Mouse (Mus musculus) ovary, postnatal 36 days (tissue): ENCODE results near the gene Btbd9.

Experiments used
- DNase-seq: peaks from one replicate; pipeline ENCODE4 v3.0.0; 2022; ENCODE audit warnings: low spot score, mixed read lengths

Gene Btbd9

DNA sequence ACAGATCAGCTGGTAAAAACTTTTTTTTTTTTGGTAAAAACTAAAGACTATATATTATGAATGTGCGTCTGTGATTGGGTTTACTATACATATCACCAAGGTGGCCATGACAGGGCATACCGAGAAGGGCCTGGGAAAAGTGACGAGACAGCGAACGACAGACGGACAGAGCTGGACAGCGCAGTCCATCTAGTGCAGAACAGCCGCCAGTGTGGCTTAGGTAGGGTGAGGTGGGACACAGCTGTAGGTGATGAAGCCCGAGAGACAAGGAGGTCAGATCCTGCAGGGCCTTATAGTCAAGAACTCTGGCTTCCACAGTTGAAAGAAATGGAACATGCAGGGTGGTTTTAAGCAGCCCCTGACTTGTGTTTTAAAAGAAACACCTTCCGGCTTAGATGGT, 94.9 kb downstream of the Btbd9 start:
- no peak for DNase-seq

DNA sequence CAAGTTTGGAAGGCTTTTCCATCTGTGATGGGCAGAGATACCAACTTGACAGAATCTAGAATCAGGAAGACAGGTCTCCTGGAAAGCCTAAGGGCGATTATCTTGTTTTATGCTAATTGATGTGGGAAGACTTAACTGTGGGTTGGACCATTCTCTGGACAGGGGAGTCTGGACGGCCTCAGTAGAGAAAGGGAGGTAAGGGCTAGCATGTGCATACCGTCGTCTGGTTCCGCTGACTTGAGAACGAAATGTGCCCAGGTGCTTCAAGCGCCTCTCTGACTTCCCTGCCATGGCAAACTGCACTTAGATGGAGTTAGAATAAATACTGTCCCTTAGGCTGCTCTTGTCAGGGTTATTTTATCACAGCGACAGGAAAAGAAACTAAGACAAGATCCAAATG, 95.9 kb downstream of the Btbd9 start:
- DNase-seq: no peak

DNA sequence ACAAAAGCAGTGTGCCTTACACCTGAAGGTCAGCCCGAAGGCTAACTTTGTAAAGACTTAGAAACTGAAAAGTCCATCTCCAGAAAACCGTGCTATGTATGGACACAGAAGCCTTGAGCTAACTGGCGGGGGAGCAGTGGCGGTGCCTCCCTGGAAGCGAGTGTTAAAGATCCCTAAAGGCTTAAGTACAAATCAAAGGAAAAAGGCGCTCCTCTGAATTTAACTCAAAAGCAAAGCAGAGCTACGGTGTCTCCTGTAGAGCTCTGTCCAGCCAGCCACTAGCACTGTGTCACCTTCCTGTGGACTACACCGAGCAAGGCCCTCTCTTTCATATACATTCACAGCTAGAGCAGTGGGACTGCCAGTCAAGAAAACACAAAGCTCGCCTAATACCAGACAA, 98.1 kb downstream of the Btbd9 start:
- DNase-seq: no peak

DNA sequence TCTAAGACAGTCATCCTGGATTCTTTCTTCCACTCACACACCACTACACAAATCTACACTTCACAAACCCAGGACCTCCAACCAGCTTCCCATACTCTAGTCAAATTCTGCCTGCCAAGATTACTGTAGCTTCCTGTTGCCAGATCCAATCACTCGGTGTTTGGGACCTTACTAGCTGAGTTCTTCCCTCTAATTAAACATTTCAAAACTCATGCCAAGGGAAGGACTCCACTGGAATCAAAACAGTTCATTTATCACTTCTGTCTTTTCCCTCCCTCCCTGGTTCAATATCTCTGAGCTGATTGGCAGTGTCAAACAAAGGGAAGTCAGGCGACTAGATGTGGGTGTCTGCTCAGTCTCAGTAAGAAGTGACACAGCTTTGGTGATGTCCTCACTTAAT, 101.7 kb downstream of the Btbd9 start:
- no peak for DNase-seq

DNA sequence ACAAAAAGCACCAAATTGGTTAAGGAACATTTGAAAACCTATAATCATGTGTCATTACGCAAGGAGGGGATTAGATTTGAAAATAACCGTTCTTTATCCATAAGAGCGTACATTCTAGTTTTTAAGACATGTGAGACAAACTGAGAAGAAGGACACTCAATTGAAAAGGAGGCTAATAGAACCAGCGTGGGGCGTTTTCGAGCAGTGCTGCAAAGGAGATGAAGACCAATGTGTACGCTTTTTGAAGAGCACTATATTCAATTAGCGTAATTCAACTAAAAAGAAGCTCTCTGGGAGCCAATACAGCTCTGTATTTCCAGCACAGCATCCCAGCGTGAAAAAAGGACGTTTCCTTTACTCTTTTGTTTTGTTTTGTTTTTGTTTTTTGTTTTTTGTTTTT, 103.5 kb downstream of the Btbd9 start:
- DNase-seq: no peak

DNA sequence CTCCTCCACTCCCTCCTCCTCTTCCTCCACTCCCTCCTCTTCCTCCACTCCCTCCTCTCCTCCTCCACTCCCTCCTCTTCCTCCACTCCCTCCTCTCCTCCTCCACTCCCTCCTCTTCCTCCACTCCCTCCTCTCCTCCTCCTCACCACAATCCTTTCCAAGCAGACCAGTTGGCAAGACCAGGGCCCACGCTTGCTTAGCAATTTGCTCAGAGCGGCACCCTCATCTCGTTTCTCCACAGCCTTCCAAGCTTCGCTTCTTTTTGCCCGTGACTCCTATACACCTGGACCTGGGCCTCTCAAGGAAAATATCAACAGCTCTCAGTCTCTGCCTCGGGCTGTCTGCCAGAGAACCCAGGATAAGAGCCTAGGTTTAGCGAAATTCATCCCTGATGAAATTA, 104.8 kb downstream of the Btbd9 start:
- no peak for DNase-seq

DNA sequence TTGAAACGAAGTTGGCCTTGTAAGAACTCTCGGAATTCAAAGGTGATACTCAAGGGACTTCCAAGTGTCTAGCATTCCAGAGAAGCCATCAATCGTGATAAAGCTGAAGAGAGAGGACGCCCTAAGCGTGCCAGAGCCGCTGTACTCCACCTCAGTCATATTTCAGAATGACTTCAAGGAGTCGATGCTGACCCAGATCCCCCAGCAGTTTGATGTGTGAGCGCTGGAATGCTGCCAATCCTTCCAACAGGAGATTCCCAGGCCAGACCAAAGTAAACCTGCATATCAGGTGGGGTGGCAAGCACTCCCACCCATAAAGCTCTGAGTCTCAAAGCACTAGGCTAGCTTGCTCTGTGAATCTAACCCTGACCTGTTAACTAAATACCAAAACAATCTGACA, 105.5 kb downstream of the Btbd9 start:
- no peak for DNase-seq

DNA sequence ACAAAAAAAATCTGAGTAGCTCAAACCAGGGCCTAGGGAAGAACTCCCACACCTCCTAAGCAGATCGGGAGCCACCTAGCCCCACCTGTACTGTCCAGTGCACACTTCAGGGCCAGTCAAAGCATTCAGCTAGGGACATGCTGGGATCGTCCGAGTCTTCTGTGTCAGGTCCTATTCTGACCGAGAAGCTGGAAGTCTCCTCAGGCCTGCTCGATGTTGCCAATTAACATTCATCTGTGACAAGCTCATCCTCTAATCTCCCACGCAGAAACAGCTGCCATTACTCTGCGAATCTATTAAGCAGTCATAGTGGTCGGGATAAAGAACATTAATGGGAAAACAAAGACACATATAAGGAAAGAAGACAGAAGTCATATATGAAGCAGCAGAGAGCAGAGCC, 106.0 kb downstream of the Btbd9 start:
- DNase-seq: no peak

DNA sequence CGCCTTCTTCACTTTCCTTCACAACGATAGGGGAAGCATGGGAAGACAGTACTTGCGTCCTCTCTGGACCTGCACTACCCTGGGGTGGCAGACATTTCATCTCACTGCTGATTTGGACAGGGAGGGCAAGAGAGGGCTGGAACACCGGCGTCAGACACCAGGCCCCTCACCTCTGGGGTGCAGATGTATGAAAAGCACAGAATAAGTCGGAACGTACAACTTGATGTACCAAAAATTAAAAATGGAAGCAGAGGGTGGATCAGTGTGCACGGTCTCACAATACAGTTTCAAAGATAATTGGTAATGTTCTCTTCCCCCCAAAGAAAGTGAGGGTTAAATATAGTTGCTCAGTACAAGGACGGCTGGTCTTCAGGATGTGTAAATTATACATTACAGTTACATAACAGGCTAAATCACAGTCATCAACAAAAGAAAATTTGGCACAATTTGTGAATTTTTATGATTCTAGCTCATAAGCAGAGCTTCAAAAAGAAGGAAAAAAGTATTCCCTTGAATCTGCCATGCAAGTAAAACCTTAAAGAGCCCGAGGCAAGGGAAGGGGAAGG, 106.7 kb downstream of the Btbd9 start:
- DNase-seq: no peak

DNA sequence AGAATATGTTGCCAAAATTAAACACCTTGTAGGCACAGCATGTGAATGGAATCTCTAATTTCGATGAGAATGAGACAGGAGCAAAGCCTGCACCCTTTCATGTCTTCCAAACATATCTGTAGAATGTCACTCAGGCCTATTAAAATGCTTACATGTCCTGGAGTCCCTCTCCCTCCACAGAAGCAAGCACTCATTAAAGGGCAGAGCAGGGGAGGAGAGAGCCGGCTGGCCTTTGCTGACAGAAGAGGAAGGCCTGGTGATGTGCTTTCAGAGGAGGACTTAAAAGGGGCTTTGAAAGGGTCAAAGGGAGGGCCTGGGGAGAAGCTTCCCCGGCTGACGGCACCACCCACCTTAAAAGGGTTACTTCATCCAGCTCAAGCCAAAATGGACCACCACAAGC, 107.9 kb downstream of the Btbd9 start:
- DNase-seq: no peak

DNA sequence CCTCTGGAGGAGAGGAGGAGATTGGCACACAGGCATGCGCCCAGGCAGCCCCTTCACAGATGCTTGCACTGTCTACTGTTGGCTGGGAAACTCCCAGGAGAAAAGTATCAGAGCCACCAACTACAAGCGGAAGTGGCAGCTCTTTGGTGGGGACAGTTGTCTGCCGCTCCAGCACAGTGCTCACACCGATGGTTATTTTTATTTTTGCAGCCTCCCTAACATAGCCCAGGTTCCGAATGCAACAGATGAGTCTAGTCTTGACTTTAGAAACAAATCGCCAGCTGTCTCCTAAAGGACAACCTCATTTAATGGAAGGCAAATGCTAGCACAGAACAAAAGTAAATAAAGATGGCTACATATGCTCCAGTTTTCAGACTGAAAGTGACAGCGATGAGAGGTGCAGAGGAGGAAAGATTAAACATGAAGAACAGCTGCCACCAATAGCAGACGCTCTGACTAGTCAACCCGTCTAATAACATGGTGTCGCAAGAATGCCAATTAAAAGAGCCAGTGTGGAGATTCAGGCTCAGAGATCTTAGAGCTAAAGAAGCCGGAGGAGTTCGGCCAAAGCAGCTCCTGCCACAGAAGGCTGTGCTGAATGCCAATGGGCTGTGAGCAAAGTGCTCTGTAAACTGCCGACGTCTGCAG, 108.6 kb downstream of the Btbd9 start:
- DNase-seq: no peak

DNA sequence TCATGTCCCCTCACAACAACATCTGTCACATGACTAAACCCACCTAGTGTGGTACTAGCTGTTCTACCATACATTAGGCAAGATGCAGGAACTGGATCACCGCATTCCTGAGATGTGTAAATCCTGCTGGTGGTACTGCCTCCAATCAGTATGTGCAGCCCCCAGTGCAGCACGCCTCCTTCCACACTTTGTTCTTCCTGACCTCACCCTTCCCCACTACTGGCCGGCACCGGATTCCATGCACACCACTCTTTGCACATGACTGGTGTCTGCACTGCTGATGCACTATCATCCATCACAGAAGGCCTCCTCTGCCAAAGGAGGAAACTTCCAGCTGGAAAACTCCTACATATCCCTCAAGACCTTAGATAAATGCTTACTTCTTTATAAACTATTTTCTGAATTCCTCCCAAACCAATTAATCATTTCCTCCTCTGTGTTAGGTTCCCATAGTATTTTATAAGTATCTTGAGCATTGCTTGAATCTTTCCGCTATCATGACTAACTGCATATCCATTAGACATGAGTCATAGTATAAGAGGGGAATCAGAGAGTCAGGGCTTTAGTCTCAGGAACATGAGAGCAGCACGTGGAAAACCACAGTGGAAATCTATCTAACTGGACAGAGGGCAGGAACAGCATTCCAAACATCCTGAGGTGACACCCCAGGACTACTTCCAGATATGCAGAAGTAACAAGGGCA, 111.1 kb downstream of the Btbd9 start:
- DNase-seq: no peak

DNA sequence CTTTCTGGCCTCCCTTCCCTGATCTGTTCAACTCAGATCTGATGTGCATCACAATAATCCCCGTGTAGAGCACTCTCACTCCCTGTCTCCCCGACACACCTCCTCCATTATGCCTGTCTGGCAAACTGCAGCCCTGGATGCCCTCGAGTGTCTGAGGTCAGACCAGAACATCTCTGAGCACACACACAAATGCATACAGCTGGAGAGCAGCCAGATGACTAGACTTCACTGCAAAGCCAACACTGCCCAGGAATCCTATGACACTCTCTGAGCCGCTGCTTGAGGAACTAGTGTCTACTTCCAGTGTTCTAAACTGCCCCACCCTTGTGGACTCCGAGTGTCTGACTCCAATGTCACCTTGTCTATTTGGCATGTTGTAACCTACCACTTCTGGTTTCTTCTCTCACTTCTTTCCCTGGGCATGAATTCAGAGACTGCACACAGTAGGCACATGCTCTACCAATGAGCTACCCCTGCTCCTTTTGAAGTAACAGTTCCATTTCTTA, 112.0 kb downstream of the Btbd9 start:
- no peak for DNase-seq

DNA sequence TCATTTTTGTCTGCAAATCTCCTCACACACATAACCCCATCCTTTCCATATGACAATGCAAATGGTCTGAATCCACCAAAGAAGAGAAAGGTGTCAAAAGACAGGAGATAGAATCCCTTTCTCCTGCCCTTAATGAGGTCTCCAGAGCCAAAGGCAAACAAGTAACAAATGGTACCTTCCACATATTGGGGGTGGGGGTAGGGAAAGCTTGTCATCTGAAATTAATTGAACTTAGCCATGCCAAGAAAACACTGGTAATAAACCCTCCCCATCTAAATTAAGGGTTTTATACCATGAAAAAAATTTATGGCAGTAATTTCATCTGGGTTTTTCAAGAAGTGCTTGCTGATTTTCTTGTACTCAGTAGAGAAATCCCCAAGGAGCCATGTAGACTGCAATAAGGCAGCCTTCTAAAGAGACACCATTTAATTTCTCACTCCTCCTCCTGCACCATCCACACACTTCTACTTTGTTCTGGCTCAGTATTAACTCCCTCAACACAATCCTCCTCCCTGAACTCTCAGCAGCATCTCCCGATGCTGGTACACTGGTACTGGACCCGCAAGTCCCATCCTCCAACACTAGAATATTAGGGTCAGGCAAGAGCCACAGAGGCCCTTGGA, 115.5 kb downstream of the Btbd9 start:
- no peak for DNase-seq

DNA sequence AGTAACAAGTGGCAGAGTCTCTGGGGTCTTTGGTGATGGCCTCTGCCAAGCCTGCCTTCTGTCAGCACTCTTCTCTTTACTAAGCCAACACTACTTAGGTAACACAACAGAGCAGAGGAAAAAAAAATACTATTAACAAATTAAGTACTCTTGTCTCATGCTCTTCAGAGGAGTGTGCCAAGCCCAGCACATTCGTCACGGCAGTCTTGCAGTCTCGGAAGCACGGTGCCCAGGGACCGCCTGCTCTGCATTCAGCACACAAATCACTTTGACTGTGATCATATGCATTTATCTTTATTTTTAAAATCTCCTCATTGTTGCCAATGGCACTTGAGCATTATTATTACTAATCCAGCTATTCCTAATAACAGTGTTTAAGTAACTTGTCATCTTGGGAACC, 116.6 kb downstream of the Btbd9 start:
- DNase-seq: no peak

DNA sequence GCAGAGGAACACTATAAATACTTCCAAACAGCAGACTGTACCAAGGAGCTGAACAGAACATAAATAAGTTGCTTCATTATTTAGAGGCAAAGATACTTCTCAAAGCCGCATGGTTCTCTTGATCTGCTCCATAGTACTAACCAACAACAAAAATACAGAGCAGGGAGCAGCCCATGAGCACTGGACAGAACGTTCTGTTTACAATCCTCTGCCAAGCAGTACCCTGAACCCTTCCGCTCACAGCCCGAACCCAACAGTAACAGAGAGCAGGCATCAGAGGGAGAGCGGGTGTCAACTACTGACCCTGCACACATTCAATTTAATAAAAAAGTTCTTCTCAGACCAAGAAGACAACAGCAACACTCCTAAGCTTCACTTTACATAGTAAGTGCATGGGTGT, 117.4 kb downstream of the Btbd9 start:
- DNase-seq: no peak

DNA sequence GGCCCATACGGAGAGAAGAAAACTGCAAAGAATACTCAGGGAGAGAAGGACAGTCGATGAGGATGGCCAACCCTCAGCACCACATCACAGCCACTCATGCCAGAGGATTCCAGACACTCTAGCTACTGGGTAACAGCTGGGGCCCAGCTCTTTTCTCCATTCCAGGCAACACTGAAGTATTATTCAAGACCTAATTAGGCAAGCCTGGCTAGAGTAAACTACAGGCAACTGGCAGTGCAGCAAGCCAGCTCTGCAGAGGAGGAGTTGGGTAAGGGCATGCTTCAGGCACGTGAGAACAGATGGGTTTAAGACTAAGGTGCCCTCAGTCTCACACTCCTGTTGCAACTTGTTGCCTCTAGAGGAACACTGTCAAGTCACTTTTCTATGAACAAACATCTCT, 118.0 kb downstream of the Btbd9 start:
- DNase-seq: no peak

DNA sequence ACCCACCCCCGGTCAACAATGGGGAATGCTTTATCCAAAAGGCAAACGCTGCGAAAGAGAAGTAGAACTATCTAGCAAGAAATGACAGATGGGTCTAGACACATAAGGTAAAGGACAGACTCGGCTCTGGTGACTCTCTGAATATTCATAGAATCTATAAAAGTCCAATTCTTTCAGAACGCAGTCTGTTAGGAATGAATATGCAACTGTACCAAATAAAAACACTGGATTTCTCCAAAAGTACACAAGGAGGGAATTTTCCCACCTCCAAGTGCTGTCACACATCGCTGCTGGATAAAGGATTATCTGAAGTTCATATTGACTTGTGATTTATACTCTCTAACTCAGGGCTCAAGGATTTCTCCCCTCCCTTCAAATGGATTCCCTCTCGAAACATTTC, 118.8 kb downstream of the Btbd9 start:
- no peak for DNase-seq

DNA sequence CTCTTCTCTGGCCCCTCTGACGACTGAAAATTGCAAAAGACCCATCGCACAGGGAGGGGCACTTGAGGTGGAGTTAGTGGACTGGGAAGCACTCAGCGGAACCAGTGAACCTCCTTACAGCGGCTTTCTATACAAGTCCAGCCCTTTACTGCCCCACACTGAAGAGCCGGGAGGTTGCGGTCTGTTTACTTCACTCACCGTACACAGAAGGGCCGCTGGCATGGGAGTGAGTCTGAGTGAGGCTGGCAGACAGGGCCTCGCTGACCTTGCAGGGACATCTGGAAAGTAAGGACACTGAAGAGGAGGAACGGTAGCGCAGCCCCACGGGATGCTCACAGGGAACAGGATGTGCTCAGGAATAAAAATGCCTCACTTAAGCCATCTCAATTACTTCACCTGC, 120.0 kb downstream of the Btbd9 start:
- DNase-seq: peak; percentile 65

DNA sequence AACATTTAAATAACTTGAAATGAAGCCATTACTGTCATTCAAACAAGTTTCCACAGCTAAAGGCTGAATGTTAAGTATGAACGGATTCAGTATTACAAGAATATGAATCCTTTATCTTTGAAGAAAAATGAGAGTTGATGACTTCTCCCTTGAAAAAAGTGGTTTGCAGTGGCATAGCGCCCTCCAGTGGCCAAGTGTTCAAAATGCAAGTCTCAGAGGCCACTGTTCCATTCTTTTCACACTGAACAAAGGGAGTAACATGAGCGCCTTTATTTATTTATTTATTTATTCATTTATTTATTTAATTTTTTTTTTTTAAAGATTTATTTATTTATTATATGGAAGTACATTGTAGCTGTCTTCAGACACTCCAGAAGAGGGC, 121.4 kb downstream of the Btbd9 start:
- DNase-seq: peak; percentile 73

DNA sequence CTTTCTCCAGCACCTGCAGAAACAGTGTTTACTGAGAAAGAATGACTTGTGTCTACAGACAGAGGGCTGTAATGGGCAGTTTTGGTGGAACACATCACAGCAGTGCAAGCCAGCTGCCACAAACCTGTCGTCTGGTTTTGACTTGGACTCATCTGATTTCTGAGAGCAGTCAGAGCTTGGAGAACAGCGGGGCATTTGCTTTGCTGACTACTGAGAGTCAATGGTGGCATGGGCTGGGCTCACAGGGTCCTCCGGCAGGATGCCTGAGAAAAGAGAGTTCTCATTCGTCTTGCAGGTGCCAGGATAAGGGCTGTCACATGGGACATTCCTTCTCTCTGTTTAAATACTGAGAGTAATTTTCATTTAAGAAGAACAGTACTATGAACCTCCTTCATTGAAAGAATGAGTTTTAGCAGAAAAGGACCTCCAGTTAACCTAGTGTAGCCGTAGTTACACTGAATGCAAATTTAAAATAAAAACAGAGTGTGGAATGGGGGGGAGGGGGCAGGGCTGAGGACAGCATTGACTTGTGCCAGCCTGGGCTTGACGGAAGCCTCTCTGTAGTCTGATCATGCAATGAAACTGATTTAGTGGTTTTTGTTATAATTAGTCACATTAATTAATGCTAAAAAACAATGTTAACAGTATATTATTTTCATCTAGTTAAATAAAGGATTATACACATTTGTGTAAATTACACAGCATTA, 122.0 kb downstream of the Btbd9 start:
- no peak for DNase-seq

DNA sequence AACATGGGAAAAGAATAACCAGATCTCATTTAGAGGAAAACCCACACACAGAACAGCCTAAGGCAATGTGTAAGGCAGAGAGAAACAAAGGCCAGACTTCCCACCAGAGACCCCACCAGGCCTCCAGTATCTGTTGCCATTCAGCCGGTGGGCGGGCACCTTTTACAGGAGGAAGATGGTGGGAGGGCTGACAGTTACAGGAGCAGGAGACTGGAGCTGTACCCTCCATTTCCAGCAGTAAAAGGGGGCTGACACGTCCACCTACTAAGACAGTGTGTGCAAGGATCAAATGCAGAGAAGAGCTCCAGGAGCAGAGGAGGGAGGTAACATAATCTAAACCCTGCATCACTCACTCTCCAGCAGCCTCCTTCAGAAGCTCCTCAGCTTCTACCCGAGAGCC, 123.0 kb downstream of the Btbd9 start:
- no peak for DNase-seq

DNA sequence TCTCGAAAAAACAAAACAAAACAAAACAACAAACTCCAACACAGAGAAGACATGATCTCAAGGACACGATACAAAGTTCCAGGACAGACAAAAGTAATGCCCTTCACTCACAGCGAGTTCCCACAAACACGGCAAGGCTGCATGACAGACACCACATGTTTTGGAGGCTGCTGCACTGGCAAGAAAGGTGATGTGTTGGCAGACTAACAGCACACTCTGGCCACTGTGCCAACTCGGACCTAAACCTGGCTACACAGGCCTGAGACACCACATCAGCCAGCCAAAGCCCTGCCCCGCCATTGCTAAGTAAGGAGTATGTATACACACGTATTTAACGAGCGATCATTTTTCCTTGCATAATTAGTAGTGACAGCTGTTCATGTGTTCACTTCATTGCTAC, 123.9 kb downstream of the Btbd9 start:
- no peak for DNase-seq
